Mouse (Mus musculus) embryo, embryonic 10.5 days (tissue): ENCODE measurements around the gene Nckap5l.
"Not testable (repeated sequence)": the region's sequence is repeated elsewhere in the genome, so short reads cannot be mapped to it uniquely, and the experiment has no call there.

Source experiments
- DNase-seq: peaks from one replicate; pipeline ENCODE4 v3.0.0-alpha.2; 2015; ENCODE audit warnings: low spot score

Nckap5l gene

DNA sequence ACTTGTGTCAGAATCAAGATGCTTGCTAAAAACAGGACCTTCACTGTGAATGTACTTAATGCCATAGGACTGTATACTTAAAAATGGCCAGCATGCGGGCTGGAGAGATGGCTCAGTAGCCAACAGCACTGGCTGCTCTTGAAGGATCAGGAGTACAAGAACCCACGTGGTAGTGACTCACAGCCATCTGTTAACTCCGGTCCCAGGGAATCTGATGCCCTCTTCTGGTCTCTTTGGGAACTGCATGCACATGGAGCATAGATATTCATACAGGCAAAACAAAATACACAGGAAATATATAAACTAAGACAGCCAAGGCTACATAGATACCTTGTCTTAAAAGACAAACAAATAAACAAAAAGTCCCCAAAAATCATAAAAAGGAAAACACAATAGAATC lies 11.5 kb upstream of the Nckap5l start:
- peak; percentile 84 for DNase-seq

DNA sequence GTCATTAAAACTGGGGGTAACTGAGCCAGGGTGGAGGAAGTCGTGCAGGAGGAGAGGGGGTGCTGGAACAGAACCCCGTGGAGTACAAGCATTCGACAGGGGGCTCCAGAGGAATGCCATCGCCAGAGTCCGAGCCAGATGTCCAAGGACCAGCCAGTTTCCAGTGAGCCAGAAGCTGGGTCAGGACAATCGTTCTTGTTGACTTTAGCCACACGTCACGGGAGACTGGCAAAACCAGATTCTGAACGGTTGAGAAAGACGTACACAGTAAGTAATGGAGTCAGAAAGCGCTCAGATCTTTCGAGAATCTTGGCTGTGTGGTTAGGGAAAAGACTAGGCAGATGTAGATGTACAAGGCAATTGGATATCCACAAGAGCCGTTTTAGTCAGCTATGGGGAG lies 5.6 kb upstream of the Nckap5l start:
- DNase-seq: no peak

DNA sequence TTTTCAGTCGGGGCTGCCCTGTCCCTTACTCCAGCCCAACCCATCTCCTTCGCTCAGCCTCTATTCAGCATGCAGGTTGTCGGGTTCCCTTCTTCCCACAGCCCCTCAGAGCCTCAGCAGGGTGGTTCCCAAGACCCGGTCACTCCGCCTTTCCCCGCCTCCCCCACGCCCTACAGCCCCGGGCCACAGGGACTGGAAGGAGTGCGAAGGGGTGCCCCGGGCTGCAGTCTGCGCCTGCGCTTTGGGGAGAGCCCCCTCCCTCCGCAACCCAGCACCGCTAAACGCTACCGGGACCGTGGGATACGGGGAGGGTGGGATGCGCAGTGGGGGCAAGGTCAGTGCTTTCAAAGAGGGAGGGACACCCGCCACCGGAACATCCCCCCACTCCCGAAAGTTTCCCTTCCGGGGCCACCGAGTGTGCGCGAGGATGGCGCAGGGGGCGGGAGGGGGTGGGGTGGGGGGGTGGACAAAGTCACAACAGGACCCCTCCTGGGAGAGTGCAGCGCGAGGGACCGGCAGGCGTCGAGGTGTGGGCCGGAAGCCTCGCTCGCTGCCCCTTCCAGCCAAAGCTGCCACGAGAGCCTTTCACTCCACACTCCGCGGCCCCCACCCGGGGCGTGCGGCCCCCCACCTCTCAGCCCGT lies 464 bp downstream of the Nckap5l start:
- peak; percentile 74 for DNase-seq

DNA sequence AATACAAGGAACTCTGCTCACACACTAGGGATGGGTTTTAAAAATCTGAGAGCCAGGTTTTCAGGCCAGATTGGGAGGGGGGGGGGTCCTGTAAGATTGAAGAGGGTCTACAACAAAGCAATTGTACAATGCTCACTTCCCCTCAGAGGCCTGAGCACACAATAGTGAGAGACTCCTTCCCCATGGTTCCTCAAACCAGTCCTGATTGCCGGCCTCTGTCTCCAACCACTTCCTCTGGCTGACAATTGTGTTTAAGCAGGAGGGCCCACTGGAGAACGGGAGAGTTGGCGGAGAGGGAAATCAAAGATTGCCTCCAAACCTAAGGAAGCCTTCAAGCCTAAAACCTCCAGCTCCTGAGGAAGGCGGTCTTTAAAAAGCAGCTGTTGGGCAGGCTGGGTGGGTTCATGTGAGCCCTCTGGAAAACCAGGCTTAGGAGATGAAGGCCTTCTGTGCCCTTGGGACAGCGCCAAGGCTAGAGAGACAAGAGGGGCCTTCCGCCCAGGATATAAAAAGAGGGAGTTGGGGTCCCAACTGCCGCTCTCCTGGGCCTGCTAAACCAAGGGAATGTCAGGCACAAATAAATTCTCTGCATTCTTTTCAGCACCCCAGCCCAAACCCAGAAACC lies 1.1 kb downstream of the Nckap5l start:
- DNase-seq: no peak

DNA sequence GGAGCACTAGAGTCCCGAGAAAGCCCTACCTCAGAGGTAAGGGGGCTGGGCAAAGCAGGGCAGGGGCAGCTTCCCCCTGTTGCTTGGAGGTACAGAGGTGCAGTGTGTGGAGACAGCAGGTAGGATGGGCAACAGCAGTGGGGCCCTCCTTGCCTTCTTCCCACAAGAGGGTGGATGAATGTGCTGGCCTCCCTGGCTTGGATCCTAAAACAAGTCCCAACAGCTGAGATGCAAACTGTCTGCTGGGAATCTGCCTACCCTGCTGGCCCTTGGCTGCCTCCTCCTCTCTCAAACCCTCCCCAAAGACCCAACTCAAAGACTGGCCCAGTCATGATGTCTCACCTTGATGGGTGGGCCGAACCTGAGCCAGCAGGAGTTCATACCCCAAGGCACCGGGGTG lies 2.1 kb downstream of the Nckap5l start:
- no peak for DNase-seq

DNA sequence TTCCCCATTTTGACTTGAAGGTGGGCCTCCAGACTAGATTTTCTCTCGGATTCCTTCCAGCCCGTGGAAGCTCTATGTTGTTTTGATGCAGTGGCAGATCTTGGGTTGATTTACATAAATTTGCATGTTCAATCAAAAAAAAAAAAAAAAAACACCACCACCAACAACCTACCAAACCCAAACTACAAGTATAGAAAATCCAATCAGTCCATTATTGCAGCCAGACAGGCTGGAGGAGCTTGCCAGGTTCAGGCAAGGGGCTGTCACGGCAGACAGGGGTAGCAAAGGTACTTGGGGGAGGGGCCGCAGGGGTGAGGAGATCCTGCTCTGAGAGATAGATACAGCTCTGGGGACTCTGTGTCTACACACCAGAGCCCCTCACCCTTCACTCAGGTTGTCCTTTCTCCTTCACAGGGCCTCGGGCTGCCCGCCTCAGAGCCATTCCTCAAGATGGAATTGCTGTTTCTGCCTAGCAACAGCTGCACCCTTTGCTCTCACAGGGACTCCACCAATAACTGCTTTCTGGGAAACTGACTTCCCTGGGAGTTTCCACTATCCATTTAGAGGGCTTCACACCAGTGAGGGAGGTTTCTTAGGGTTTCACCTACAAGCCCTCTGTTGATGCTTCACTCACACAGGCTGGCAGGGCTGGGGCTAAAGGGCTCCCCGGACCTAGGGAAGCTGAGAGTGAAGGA lies 2.8 kb downstream of the Nckap5l start:
- DNase-seq: no peak

DNA sequence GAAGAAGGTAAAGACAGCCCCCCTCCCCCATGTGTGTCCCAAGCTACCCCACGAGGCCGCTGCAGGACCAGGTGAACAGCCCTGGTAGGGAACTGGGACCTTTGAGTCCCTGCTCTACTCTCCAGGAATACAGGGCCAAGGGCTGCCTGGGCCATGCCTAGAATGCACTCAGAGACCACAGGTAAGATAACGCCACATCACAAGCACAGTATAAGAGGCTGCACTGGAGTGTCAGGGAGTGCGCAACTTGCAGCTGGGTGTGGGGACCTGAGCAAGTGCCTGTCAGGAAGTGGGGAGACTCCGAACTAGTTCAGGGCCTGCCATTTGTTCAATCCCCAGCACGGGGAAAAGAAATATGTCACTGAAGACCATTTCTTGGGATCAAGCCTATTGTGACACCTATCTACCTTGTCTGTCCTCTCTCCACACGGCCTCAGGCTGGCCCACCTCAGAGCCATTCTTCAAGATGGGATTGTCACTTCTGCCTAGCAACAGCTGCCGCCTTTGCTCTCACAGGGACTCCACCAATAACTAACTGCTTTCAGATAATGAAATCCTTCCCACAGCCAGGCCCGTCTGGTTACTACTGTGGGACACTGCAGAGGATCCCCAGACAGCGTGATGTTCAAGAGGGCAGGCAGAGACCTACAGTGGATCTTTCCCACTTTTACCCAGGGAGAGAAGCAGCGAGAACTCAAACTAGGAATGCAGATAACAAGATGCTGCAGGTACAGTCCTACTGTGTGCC lies 4.2 kb downstream of the Nckap5l start:
- DNase-seq: no peak

DNA sequence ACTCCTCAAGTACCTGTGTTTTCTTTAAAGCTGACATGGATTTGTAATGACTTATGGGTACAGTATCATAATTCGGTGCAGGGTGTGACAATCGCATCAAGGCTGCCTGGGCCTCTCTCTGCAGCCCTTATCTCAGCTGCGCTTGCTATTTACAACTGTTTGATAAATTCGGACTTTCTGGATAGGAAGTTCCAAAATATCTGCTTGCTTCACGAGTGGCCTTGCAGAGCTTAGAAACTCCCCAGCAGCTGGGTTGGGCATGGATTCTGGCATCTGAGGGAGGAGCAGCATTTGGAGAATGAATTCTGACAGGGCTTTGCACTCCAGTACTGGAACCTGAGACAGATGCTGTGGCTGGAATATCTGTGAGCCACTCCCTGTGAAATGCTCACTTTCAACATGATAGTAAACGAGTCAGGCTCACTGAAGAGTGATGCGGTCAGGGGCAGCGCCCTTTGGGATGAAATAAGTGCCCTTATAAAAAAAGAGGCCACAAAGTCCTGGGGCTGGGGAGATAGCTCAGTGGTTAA lies 7.7 kb downstream of the Nckap5l start:
- DNase-seq: no peak

DNA sequence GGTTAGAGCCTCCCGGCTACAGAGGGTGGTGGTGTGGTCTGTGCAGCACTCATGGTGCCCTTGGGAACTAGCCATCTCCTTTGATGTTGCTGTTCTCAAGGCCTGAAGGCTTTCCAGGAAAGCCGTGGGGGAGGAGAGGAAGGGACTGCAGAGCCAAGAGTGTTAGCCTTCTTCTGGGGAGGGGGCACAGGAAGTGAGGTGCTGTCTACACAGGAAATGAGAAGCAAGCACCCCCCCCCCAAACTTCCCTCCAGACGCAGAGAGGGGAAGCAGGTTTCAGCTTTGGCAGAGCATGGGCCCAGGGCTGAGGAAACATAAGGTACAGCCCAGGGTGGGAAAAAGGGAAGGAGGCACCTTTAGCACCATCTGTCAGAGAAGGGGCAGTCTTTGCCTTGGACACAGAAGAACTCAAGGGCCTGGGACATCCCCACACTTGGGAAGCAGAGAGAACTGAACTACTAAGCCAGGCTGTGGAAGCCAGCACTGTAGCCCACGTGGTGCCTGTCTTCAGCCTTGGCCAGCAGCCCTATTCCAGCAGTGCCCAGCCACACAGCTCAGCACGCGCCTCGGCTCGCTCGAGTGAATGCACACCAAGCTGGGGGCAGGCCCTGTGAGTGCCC lies 8.3 kb downstream of the Nckap5l start:
- DNase-seq: no peak

DNA sequence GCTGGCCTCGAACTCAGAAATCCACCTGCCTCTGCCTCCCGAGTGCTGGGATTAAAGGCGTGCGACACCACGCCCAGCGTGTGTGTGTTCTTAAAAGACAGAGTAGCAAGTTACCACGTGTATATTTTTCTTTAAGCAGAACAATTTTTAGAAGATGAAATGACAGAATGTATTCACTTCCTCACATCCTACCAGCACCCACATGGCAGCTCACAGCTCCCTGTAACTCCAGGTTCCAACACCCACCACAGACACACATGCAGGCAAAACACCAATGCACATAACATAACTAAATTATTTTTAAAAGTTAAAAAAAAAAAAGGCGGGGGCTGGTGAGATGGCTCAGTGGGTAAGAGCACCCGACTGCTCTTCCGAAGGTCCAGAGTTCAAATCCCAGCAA lies 11.4 kb downstream of the Nckap5l start:
- not testable (repeated sequence) for DNase-seq

DNA sequence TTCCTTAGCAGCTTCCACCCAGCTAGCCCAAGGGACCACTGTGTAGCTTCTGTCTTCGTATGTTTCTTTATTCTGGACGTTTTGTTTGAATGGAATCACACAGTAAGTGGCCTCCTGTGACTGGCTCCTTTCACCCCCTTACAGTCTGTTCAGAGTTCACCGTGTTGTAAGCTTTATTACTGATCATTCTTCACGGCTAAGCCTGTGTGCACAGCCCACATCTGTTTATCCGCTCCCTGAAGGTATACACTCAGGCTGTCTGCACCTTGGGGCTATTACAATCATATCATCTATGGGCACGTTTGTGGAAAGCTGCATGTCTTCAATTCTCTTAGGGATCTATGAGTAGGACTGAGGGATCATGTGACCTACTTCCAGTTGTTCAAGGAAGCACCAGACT lies 12.0 kb downstream of the Nckap5l start:
- no peak for DNase-seq

DNA sequence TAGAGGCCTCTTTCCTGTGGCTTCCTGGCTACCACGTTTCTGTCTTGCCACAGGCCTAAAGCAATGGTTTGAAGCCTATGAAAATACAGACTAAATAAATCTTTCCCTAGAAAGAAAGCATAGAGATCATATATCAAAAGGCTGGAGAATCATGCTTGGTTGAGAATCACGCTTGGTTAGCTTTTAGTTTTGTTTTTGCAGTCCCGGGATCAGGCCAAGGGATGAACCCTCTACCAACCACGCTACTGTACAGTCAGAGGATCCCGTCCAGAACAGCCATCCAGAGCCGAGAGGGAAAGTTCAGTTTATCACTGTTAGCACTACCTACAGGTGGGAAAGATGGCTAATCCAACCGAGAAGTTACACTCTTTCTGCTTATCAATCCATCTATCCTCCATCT lies 15.2 kb downstream of the Nckap5l start:
- DNase-seq: no peak

DNA sequence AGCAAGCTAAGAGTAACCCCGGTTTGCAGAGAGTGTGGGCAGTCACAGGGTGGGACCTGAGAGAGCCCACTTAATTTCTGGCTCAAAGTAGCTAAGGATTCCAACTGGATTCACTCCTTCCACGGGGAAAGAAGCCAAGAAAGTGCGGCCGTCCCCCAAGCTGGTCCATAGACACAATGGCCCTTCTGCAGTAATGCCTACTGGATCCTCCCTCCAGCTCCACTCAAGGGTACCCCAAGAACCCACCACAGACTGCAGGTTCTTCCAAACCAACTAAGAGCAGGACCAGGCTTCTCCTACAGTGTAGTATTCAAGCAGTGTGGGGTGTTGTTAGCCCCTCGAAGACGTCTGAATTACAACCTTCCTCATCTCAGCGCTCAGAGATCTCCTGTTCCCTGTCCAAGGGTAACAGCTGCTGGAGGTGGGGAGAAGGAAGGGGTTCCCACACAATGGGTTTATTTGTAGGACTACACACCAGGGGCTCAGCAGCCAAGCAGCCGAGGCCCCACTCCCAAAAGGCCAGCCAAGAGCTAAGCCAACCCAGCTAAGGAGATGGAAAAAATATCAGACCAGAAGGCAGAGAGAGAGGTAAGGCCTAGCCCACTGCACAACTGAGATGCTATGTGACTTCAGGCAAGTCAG lies 16.6 kb downstream of the Nckap5l start:
- DNase-seq: no peak

DNA sequence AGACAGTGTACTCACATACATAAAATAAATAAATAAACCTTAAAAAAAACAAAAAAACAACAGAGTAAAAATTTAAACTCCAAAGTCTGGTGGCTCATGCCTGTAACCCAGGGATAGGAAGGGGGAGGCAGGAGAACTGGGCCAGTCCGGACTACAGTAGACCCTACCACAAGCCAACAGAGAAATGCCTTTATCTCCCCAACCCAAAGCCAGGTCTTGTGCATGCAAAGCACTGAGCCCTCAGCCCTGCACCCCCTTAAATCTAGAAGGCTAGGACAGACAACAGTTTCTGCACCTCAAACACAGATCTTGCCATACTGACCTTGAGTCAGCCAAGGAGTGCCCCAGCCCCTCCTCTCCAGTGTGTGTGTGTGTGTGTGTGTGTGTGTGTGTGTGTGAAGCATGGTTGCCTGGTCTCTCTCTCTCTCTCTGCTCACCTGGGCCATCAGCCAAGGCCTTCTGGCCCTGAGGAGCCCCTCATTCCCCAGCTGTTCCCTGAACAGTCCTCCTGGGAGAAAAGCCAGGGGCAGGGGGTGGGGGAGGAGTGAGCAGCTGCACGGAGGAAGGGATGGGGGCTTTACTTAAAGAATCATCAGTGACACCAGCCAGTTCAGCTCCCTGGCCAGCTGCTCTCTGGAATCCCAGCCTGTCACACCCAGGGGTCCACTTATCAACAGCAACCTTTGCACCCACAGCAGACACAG lies 17.3 kb downstream of the Nckap5l start:
- peak; percentile 36 for DNase-seq

DNA sequence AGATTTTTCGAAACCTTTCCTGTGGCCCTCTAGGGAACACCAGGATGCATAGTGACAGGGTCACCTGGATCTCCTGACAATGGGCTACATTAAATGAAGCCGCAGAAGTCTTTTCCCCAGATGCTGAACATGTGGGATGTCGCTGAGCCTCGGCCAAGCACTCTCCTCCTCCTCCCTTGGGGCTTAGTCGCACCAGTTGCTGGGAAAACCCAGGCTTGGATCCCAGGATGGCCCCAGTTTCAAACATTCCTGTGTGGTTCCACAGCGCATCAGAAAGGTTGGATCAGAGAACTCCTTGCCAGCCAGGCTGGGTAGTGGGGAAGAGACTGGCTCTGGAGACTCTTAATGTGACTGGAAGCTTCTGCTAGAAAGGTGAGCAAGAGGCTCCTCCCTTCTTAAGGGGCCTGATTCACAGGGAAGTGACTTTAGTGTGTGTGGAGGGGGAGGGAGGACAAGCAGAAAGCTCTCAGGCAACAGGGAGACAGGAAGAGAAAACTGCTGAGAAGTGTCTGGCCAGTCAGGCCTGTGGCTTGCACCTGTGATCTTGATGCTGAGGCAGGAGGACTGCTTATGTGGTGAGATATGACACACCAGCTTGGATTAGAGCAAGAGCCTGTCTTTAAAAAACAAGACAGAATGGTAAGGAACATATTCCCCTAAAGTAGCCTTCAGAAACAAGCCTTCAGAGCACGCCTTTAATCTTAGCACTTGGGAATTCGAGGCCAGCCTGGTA lies 18.4 kb downstream of the Nckap5l start:
- no peak for DNase-seq

DNA sequence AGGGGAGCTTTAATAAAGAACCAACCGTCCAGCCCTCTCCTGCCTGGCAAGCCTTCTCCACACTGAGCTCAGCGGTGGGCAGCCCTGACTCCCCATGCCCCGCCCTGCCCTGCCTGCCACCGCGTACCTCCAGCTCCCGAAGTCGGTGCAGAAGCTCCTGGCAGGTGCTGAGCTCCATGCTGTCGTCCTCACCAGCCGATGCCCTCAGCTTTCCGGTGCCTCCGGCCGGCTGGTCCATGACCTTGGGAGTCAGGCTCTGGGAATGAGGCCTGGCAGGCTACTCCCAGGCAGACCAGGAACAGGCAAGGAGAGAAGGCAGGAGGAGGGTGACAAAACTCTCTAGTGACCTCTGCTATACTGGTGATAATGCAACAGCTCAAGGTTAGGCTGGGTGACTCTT lies 23.6 kb downstream of the Nckap5l start:
- DNase-seq: no peak

DNA sequence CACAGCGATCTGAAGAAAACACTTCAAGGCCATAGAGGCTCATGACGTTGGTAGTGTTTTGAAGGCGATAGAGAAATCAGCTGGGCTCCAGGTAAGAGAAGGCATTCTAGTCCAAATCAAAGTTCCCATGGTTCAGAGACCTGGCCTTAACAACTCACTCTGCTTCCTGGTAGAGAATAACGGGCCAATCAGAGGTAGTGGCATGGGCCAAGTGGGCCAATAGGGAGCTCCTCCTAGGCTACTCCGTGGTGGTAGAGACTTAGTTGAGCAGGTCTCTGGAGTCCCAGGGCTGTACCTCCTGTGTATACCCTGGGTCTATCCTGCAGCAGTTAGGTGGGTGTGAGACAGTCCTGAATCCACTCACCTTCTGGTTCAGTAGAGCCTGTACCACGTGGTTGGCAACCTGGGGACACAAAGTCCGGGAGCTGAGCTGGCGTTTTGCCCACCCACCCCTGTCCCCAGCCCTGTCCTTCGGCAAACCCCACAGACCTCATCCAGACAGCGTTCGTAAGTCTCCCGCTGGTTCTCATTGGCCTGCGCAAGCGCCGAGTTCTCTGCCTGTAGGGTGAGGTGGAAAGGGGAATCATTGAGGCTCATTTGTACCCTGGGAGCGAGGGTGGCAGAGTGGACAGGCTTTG lies 24.3 kb downstream of the Nckap5l start:
- DNase-seq: no peak

DNA sequence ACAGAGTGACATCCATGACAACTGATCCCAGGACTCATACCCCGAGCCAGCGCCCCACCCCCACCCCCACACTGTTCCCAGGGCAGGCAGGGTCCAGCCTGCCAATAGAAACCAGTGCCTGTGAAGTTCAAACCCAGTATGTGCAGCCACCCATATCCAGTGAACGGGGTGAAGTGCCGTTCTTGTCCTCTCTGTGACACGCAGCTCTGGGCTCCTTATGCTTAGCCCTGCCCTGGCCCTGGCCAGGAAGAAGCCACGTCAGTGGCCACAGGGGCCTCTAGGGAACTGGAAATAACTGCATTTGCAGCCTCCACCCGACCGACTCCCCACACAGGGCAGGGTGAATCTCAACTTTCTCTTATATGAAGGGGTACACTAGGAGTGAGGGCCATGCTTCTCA lies 25.6 kb downstream of the Nckap5l start:
- DNase-seq: no peak

DNA sequence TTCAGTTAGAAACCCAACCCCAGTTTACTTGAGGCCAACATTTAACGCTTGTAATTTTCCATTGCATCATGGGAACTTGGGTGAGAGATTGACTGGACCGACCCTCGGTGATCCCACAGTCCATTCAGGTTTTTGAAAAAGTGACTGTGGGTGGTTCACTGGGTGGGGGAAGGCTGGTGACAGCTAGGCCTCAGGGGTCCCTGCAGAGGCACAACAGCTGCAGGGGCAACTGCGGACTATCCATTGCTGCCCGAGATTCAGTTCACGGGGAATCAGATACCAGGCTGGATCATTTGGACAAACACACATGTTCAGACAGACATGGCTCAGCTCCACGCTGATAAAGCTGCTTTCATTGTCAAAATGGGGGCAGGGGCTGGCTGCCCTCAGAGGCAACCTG lies 26.0 kb downstream of the Nckap5l start:
- DNase-seq: no peak

DNA sequence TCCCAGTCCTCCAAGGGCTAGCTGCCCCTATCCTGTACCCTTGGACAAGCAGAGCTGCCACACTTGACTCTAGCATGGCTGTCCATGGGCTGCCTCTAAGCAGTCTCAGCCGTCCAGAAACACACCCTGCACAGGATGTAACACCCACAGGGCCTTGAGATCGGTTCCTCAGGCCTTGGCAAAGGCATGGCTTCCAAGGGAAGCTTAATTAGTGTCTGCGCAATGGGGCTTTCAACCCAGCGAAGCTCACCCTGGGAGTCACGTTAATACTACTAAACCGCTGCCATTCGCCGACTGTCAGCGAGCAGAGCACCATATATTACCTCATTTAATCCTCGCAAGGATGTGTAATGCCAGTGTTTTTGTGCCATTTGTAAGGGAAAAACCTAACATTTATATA lies 26.5 kb downstream of the Nckap5l start:
- DNase-seq: no peak
